Mouse (Mus musculus) erythroblast, adult 5-6 weeks (primary cell): ENCODE measurements around the gene Slc1a5. TPM values are rescaled to one million over a fixed set of nuclear protein-coding genes. Genes with fewer than 3 reads are reported as not detected.

Experiments
- ATAC-seq: replicated peaks from 2 replicates; pipeline ENCODE4 v1.8.0; 2016; ENCODE audit warnings: moderate number of reproducible peaks, mild to moderate bottlenecking, moderate TSS enrichment, inconsistent platforms; ENCODE audit not compliant: poor library complexity, low FRiP score, severe bottlenecking
- total RNA-seq, 2 experiments: library from RNA; stranded (forward) in 1 of 2; stranded (reverse) in 1 of 2; fragments of 150-400 nt in 1 of 2; fragments of 200-764, 138-1000 nt in 1 of 2; gene quantifications; 2 replicates each; pipeline versions ENCODE4 v1.2.3 to v1.2.4; 2015 to 2017; ENCODE audit warnings: low replicate concordance in 2 of 2

Slc1a5 gene
- total RNA-seq, 2 experiments from 2014 or later, result 655 to 713 TPM

GRCm38 (mm10) chr7:16781816-16782554 lies 845 bp downstream of the Slc1a5 start:
- no peak for ATAC-seq

GRCm38 (mm10) chr7:16782555-16783125 lies 1.5 kb downstream of the Slc1a5 start:
- ATAC-seq, result 0 out of 2 replicates have a peak, but pooled peaks have one; percentile 3

GRCm38 (mm10) chr7:16783224-16783688 lies 2.1 kb downstream of the Slc1a5 start:
- ATAC-seq, result peak; percentile 80

- ATAC-seq, result peak; percentile 37
Observed at GRCm38 (mm10) chr7:16783758-16784415, 2.7 kb downstream of the Slc1a5 start.

- ATAC-seq, result peak; percentile 27; the same call in 1 of the 2 replicates
Observed at GRCm38 (mm10) chr7:16784498-16784976, 3.4 kb downstream of the Slc1a5 start.

GRCm38 (mm10) chr7:16785541-16786083 lies 4.5 kb downstream of the Slc1a5 start:
- ATAC-seq, result no peak

- no peak for ATAC-seq
Observed at GRCm38 (mm10) chr7:16792316-16792715, 11.2 kb downstream of the Slc1a5 start.

GRCm38 (mm10) chr7:16793010-16793725 lies 12.0 kb downstream of the Slc1a5 start:
- no peak for ATAC-seq

- ATAC-seq, result no peak
Observed at GRCm38 (mm10) chr7:16794886-16795285, 13.7 kb downstream of the Slc1a5 start.

GRCm38 (mm10) chr7:16804409-16805028 lies 23.4 kb downstream of the Slc1a5 start:
- ATAC-seq, result peak; percentile 80

GRCm38 (mm10) chr7:16807936-16808335 lies 26.8 kb downstream of the Slc1a5 start:
- ATAC-seq, result no peak

GRCm38 (mm10) chr7:16808647-16809046 lies 27.5 kb downstream of the Slc1a5 start:
- no peak for ATAC-seq

- peak; percentile 82 for ATAC-seq
Observed at GRCm38 (mm10) chr7:16809739-16810138, 28.6 kb downstream of the Slc1a5 start.

- no peak for ATAC-seq
Observed at GRCm38 (mm10) chr7:16810399-16810919, 29.3 kb downstream of the Slc1a5 start.

- ATAC-seq, result no peak
Observed at GRCm38 (mm10) chr7:16810920-16811648, 29.9 kb downstream of the Slc1a5 start.

GRCm38 (mm10) chr7:16811649-16812070 lies 30.5 kb downstream of the Slc1a5 start:
- ATAC-seq, result no peak

GRCm38 (mm10) chr7:16812505-16812904 lies 31.4 kb downstream of the Slc1a5 start:
- no peak for ATAC-seq

- no peak for ATAC-seq
Observed at GRCm38 (mm10) chr7:16815351-16815941, 34.3 kb downstream of the Slc1a5 start, which contains the start of gene Strn4. Gene Strn4, plus strand, starts transcription at chr7:16815889.
